Mouse (Mus musculus) midbrain, embryonic 10.5 days (tissue): ENCODE measurements around the gene Shroom3. TPM values are rescaled to one million over a fixed set of nuclear protein-coding genes. Genes with fewer than 3 reads are reported as not detected.
A peak's percentile ranks its signal among the peaks of the same experiment; 100 is the strongest.

ENCODE experiments used
- DNase-seq: peaks from one replicate; pipeline ENCODE4 v3.0.0-alpha.2; 2017; ENCODE audit warnings: low spot score
- H3K27ac ChIP-seq: fragments of 300-500 bp; sonication (generic); replicated peaks from 2 replicates; pipeline ENCODE4 v1.5.1; 2016; ENCODE audit warnings: mild to moderate bottlenecking
- H3K27me3 ChIP-seq: fragments of 300-500 bp; sonication (generic); 2 replicates; pipeline ENCODE4 v1.6.1; 2016; ENCODE audit warnings: low read depth, mild to moderate bottlenecking; ENCODE audit not compliant: poor library complexity, severe bottlenecking
- H3K36me3 ChIP-seq: fragments of 300-500 bp; sonication (generic); 2 replicates; pipeline ENCODE4 v1.6.1; 2016; ENCODE audit warnings: mild to moderate bottlenecking, moderate library complexity
- H3K4me1 ChIP-seq: fragments of 300-500 bp; sonication (generic); 2 replicates; pipeline ENCODE4 v1.6.1; 2016
- H3K4me3 ChIP-seq: fragments of 300-500 bp; sonication (generic); 2 replicates; pipeline ENCODE4 v1.5.1; 2016; ENCODE audit warnings: mild to moderate bottlenecking, moderate library complexity
- H3K9me3 ChIP-seq: fragments of 300-500 bp; sonication (generic); replicated peaks from 2 replicates; pipeline ENCODE4 v1.6.1; 2016; ENCODE audit warnings: mild to moderate bottlenecking
- WGBS: fragments of 180-500 bp; shearing (Covaris S2); methylation state at CpG from one replicate; pipeline ENCODE4 v1.1.7; 2016; 5-methylcytosine and 5-hydroxymethylcytosine counted together
- polyA plus RNA-seq: library from polyadenylated mRNA; unstranded; fragments of >200 nt; fragmentation: Nextera tagmentation; extraction: Ambion mirVana; gene quantifications from 2 replicates; pipeline ENCODE4 v1.2.1, GENCODE M21; 2016

Gene Shroom3
- polyA plus RNA-seq, 1 experiment from 2014 or later = 8.3 TPM

GRCm38 (mm10) chr5:92707921-92708491 lies 24.8 kb downstream of the Shroom3 start:
- H3K27ac ChIP-seq = peak overlapping the region; percentile 85
- H3K36me3 ChIP-seq = no peaks in the 10 kb centered on the region
- no peak overlapping the region for H3K4me3 ChIP-seq
- no peaks in the 10 kb centered on the region for H3K27me3 ChIP-seq
- peak; percentile 54 for DNase-seq
- peaks cover 62% of the 10 kb centered on the region for H3K4me1 ChIP-seq
- no peaks in the 10 kb centered on the region for H3K9me3 ChIP-seq
- WGBS = 16% methylated on average over 7 of the region's 7 CpGs

- no peaks in the 10 kb centered on the region for H3K9me3 ChIP-seq
- no peaks in the 10 kb centered on the region for H3K27me3 ChIP-seq
- 77% methylated on average over 8 of the region's 8 CpGs for WGBS
- no peaks in the 10 kb centered on the region for H3K36me3 ChIP-seq
- H3K4me1 ChIP-seq = peaks cover 67% of the 10 kb centered on the region
- no peak overlapping the region for H3K4me3 ChIP-seq
- H3K27ac ChIP-seq = no peak overlapping the region
- no peak for DNase-seq
Measured at GRCm38 (mm10) chr5:92710779-92711178, 27.5 kb downstream of the Shroom3 start.

- Histone ChIP-seq H3K4me1 (peaks cover 59% of the 10 kb centered on the region), H3K36me3 (no peaks in the 10 kb centered on the region), H3K9me3 (no peaks in the 10 kb centered on the region), H3K4me3 (no peak overlapping the region), H3K27ac (no peak overlapping the region), H3K27me3 (no peaks in the 10 kb centered on the region)
- WGBS = 84% methylated on average over 5 of the region's 5 CpGs
- no peak for DNase-seq
Measured at GRCm38 (mm10) chr5:92711666-92712290, 28.5 kb downstream of the Shroom3 start.

GRCm38 (mm10) chr5:92712621-92713395 lies 29.6 kb downstream of the Shroom3 start:
- Histone ChIP-seq H3K36me3 (no peaks in the 10 kb centered on the region), H3K4me3 (no peak overlapping the region), H3K27ac (no peak overlapping the region), H3K4me1 (peaks cover 48% of the 10 kb centered on the region), H3K27me3 (no peaks in the 10 kb centered on the region), H3K9me3 (no peaks in the 10 kb centered on the region)
- 73% methylated on average over 5 of the region's 5 CpGs for WGBS
- no peak for DNase-seq

- no peaks in the 10 kb centered on the region for H3K36me3 ChIP-seq
- H3K27me3 ChIP-seq = no peaks in the 10 kb centered on the region
- H3K9me3 ChIP-seq = no peaks in the 10 kb centered on the region
- H3K27ac ChIP-seq = no peak overlapping the region; the same call in 1 of the 2 replicates
- WGBS = 91% methylated on average over 2 of the region's 2 CpGs
- peaks cover 28% of the 10 kb centered on the region for H3K4me1 ChIP-seq
- no peak overlapping the region for H3K4me3 ChIP-seq
- no peak for DNase-seq
Measured at GRCm38 (mm10) chr5:92714886-92715285, 31.7 kb downstream of the Shroom3 start.

GRCm38 (mm10) chr5:92715319-92715718 lies 32.1 kb downstream of the Shroom3 start:
- H3K4me1 ChIP-seq = peaks cover 23% of the 10 kb centered on the region
- DNase-seq = no peak
- no peaks in the 10 kb centered on the region for H3K9me3 ChIP-seq
- peak overlapping the region; percentile 46; the same call in 1 of the 2 replicates for H3K27ac ChIP-seq
- 61% methylated on average over 11 of the region's 11 CpGs for WGBS
- no peak overlapping the region for H3K4me3 ChIP-seq
- H3K36me3 ChIP-seq = no peaks in the 10 kb centered on the region
- no peaks in the 10 kb centered on the region for H3K27me3 ChIP-seq

- 73% methylated on average over 2 of the region's 2 CpGs for WGBS
- Histone ChIP-seq H3K27me3 (no peaks in the 10 kb centered on the region), H3K36me3 (no peaks in the 10 kb centered on the region), H3K4me1 (peaks cover 20% of the 10 kb centered on the region), H3K4me3 (no peak overlapping the region), H3K27ac (no peak overlapping the region), H3K9me3 (no peaks in the 10 kb centered on the region)
- no peak for DNase-seq
Measured at GRCm38 (mm10) chr5:92715890-92716289, 32.7 kb downstream of the Shroom3 start.

GRCm38 (mm10) chr5:92717666-92718360 lies 34.6 kb downstream of the Shroom3 start:
- no peak for DNase-seq

GRCm38 (mm10) chr5:92718856-92719255 lies 35.6 kb downstream of the Shroom3 start:
- no peak overlapping the region for H3K27ac ChIP-seq
- H3K27me3 ChIP-seq = no peaks in the 10 kb centered on the region
- H3K4me1 ChIP-seq = peaks cover 10% of the 10 kb centered on the region
- H3K9me3 ChIP-seq = no peaks in the 10 kb centered on the region
- no peak overlapping the region for H3K4me3 ChIP-seq
- WGBS = 82% methylated on average over 3 of the region's 3 CpGs
- no peaks in the 10 kb centered on the region for H3K36me3 ChIP-seq
- no peak for DNase-seq

More at GRCm38 (mm10) chr5:92717666-92718360, 34.6 kb downstream of the Shroom3 start:
- WGBS = 69% methylated on average over 3 of the region's 3 CpGs
- Histone ChIP-seq H3K27ac (no peak overlapping the region), H3K27me3 (no peaks in the 10 kb centered on the region), H3K36me3 (no peaks in the 10 kb centered on the region), H3K4me1 (peaks cover 15% of the 10 kb centered on the region), H3K4me3 (no peak overlapping the region), H3K9me3 (no peaks in the 10 kb centered on the region)

- WGBS = 94% methylated on average over 8 of the region's 8 CpGs
- Histone ChIP-seq H3K36me3 (no peaks in the 10 kb centered on the region), H3K4me3 (no peak overlapping the region), H3K4me1 (no peaks in the 10 kb centered on the region), H3K9me3 (no peaks in the 10 kb centered on the region), H3K27me3 (no peaks in the 10 kb centered on the region), H3K27ac (no peak overlapping the region)
- no peak for DNase-seq
Measured at GRCm38 (mm10) chr5:92721610-92722009, 38.4 kb downstream of the Shroom3 start.

- Histone ChIP-seq H3K36me3 (no peaks in the 10 kb centered on the region), H3K27me3 (no peaks in the 10 kb centered on the region), H3K27ac (no peak overlapping the region), H3K9me3 (no peaks in the 10 kb centered on the region), H3K4me1 (peaks cover 9% of the 10 kb centered on the region; the same call in 1 of the 2 replicates), H3K4me3 (no peak overlapping the region)
- 32% methylated on average over 6 of the region's 6 CpGs for WGBS
- DNase-seq = peak; percentile 69
Measured at GRCm38 (mm10) chr5:92725935-92726334, 42.7 kb downstream of the Shroom3 start.

- DNase-seq = peak; percentile 30
- no peaks in the 10 kb centered on the region for H3K36me3 ChIP-seq
- H3K4me1 ChIP-seq = peaks cover 9% of the 10 kb centered on the region; the same call in 1 of the 2 replicates
- no peak overlapping the region for H3K27ac ChIP-seq
- no peak overlapping the region for H3K4me3 ChIP-seq
- no peaks in the 10 kb centered on the region for H3K27me3 ChIP-seq
- 56% methylated on average over 5 of the region's 5 CpGs for WGBS
- 0 out of 2 replicates have a peak, but pooled peaks cover 4% of the 10 kb centered on the region for H3K9me3 ChIP-seq
Measured at GRCm38 (mm10) chr5:92728252-92728828, 45.1 kb downstream of the Shroom3 start.
